ENCODE assay signal across 39 mouse cellular contexts in the genomic region with DNA sequence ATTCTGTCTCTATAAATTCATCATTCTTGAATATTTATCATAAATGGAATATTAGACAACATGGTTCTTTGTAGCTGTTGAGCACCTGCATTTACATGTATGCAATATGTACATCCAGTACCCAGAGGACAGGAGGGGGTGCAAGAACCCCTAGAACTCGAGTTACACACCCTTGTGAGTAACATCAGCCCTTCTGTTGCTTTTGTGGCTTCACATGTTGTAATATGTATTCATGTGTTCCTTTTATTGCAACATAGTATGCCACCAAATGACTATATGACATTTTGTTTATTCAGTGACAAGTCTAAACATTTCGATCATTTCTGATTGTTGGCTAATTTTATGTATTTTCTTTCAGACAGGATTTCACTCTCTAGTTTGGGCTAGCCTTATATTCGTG. TPM values are rescaled to one million over a fixed set of nuclear protein-coding genes. Genes with fewer than 3 reads are reported as not detected.
"Had no signal": no experiment of that assay in that cellular context is flagged by ENCODE, and none has a peak within 500 bp of the region (broad histone marks: within the 10 kb centered on the region; RNA-seq: fewer than 3 reads in every experiment).

No protein-coding gene starts in this region.

- H3K4me1 ChIP-seq: embryonic facial prominence, embryonic 10.5 days; embryonic facial prominence, embryonic 12.5 days; embryonic facial prominence, embryonic 13.5 days; embryonic facial prominence, embryonic 15.5 days; forebrain, embryonic 10.5 days; forebrain, embryonic 12.5 days; forebrain, embryonic 13.5 days; forebrain, embryonic 15.5 days had no signal

- H3K4me2 ChIP-seq: embryonic facial prominence, embryonic 12.5 days; embryonic facial prominence, embryonic 13.5 days; embryonic facial prominence, embryonic 15.5 days; forebrain, embryonic 12.5 days; forebrain, embryonic 13.5 days; forebrain, embryonic 15.5 days had no signal

- H3K4me3 ChIP-seq: embryonic facial prominence, embryonic 10.5 days; embryonic facial prominence, embryonic 12.5 days; embryonic facial prominence, embryonic 13.5 days; embryonic facial prominence, embryonic 15.5 days; erythroblast, embryonic 14.5 days; forebrain, embryonic 10.5 days; forebrain, embryonic 12.5 days; forebrain, embryonic 13.5 days; forebrain, embryonic 15.5 days; gastrocnemius, adult 2 months; heart, adult 2 months had no signal

- H3K27ac ChIP-seq: embryonic facial prominence, embryonic 10.5 days; embryonic facial prominence, embryonic 12.5 days; embryonic facial prominence, embryonic 13.5 days; embryonic facial prominence, embryonic 15.5 days; forebrain, embryonic 10.5 days; forebrain, embryonic 12.5 days; forebrain, embryonic 13.5 days; forebrain, embryonic 15.5 days; gastrocnemius, adult 2 months; heart, adult 2 months had no signal

- H3K27me3 ChIP-seq: embryonic facial prominence, embryonic 12.5 days; embryonic facial prominence, embryonic 13.5 days; embryonic facial prominence, embryonic 15.5 days; forebrain, embryonic 12.5 days; forebrain, embryonic 13.5 days; forebrain, embryonic 15.5 days had no signal

- ATAC-seq: forebrain, embryonic 13.5 days; forebrain, embryonic 14.5 days; forebrain, embryonic 15.5 days; forebrain, embryonic 16.5 days; forebrain, postnatal 0 days had no signal

- H3K9ac ChIP-seq: embryonic facial prominence, embryonic 12.5 days; embryonic facial prominence, embryonic 13.5 days; embryonic facial prominence, embryonic 15.5 days; forebrain, embryonic 12.5 days; forebrain, embryonic 13.5 days; forebrain, embryonic 15.5 days; forebrain, postnatal 0 days had no signal

- DNase-seq: cerebellum, adult 2 months; cerebellum, adult 8-10 months; cerebellum, adult 9-10 months; cerebellum, adult 9-11 months; cerebellum, postnatal 10 days; cerebellum, postnatal 14 days; cerebellum, postnatal 25 days; cerebellum, postnatal 36 days; embryo, embryonic 11 days; forebrain, postnatal 0 days; gastrocnemius, adult 2 months; gastrocnemius, postnatal 10 days; gastrocnemius, postnatal 14 days; gastrocnemius, postnatal 25 days; gastrocnemius, postnatal 36 days; heart, adult 11 months; heart, adult 18-20 months; heart, adult 2 months had no signal

- H3K9me3 ChIP-seq: embryonic facial prominence, embryonic 10.5 days; embryonic facial prominence, embryonic 12.5 days; embryonic facial prominence, embryonic 13.5 days; embryonic facial prominence, embryonic 15.5 days; forebrain, embryonic 10.5 days; forebrain, embryonic 12.5 days; forebrain, embryonic 13.5 days; forebrain, embryonic 15.5 days had no signal

RNA-seq across cellular contexts. Expression of a gene that starts 31.9 kb away (rescaled TPM):
- total RNA-seq: common myeloid progenitor, adult 5-6 weeks; forebrain, postnatal 0 days; gastrocnemius, adult 18-20 months; gastrocnemius, adult 2 months; gastrocnemius, adult 8-10 months; gastrocnemius, postnatal 10 days; gastrocnemius, postnatal 14 days; gastrocnemius, postnatal 25 days; gastrocnemius, postnatal 36 days; gastrocnemius, postnatal 4 days; heart, adult 18-20 months; heart, adult 2 months had no signal
- polyA plus RNA-seq: cerebellum, adult 2 months; cortical plate, adult 2 months; embryonic facial prominence, embryonic 10.5 days; embryonic facial prominence, embryonic 11.5 days; embryonic facial prominence, embryonic 12.5 days; embryonic facial prominence, embryonic 13.5 days; embryonic facial prominence, embryonic 14.5 days; embryonic facial prominence, embryonic 15.5 days; erythroblast, embryonic 14.5 days; forebrain, embryonic 10.5 days; forebrain, embryonic 11.5 days; forebrain, embryonic 12.5 days; forebrain, embryonic 13.5 days; forebrain, embryonic 15.5 days; forebrain, embryonic 16.5 days; forebrain, postnatal 0 days; frontal cortex, adult 2 months; gonadal fat pad, adult 2 months; heart, adult 2 months had no signal
